8 mouse cellular contexts compared by ENCODE assay signal in genomic region chr11:117994250-117995057, GRCm38 (mm10). TPM values are rescaled to one million over a fixed set of nuclear protein-coding genes. Genes with fewer than 3 reads are reported as not detected.
DNase-seq lines count a peak whose midpoint lies in the region; ATAC-seq and TF ChIP-seq lines count a peak whose summit lies in the region.

No protein-coding gene starts in this region.

- 37% methylated on average over 9 of the region's 9 CpGs for WGBS in lung, embryonic 15.5 days

- TF ChIP-seq CTCF in layer of hippocampus, adult 2 months (conservative IDR thresholded peaks at IDR 0.05): no peak

- H3K4me3 ChIP-seq in layer of hippocampus, adult 2 months: no peak overlapping the region
- no peak overlapping the region for H3K4me3 ChIP-seq in lung, embryonic 15.5 days

- DNase-seq in layer of hippocampus, adult 2 months (ENCODE audit: low spot score in 2 of 2): no peak
- DNase-seq in layer of hippocampus, adult 18-20 months (ENCODE audit: low spot score in 2 of 2): no peak
- peak; percentile 53 for DNase-seq in NIH3T3 (ENCODE audit: low read depth)
- peak; percentile 47 for DNase-seq in heart, postnatal 4 days
- no peak for DNase-seq in testis, postnatal 10 days (ENCODE audit: low spot score)
- no peak for DNase-seq in cerebellum, adult 11 months
- no peak for DNase-seq in spleen, postnatal 14 days (ENCODE audit: low spot score in 2 of 2)

- peaks cover 51% of the 10 kb centered on the region for H3K4me1 ChIP-seq in lung, embryonic 15.5 days

- no peaks in the 10 kb centered on the region for H3K27me3 ChIP-seq in lung, embryonic 15.5 days

- peak overlapping the region; percentile 46; the same call in 1 of the 2 replicates for H3K27ac ChIP-seq in layer of hippocampus, adult 2 months
- peak overlapping the region; percentile 63 for H3K27ac ChIP-seq in lung, embryonic 15.5 days

- peak overlapping the region; percentile 19; the same call in 1 of the 2 replicates for H3K4me2 ChIP-seq in lung, embryonic 15.5 days

- H3K36me3 ChIP-seq in lung, embryonic 15.5 days: no peaks in the 10 kb centered on the region

- peak; percentile 28 for ATAC-seq in lung, embryonic 15.5 days (ENCODE audit: borderline replicate concordance, extremely low read depth, low FRiP score, low TSS enrichment)

- no peaks in the 10 kb centered on the region for H3K9me3 ChIP-seq in lung, embryonic 15.5 days

- H3K9ac ChIP-seq in lung, embryonic 15.5 days: peak overlapping the region; percentile 31

RNA-seq across cellular contexts. Expression of gene Pgs1, which starts 8.4 kb away (rescaled TPM):
- total RNA-seq in layer of hippocampus, adult 2 months (2021): 10 to 100 TPM; 76.2 to 81.3 TPM
- total RNA-seq in layer of hippocampus, adult 18-20 months (2021): 10 to 100 TPM; 78.8 to 81.7 TPM
- 10 to 100 TPM; 25.0 to 26.2 TPM for total RNA-seq in heart, postnatal 4 days (2021)
- polyA plus RNA-seq in lung, embryonic 15.5 days (2015; fragmentation: Nextera tagmentation; extraction: Ambion mirVana): 37.7 and 42.2 TPM in 2 replicates

RNA-seq across cellular contexts. Expression of gene Socs3, which starts 24.6 kb away (rescaled TPM):
- 1 to 10 TPM in 1 of 2 experiments, under 1 TPM in 1; 0.92 to 1.3 TPM for total RNA-seq in layer of hippocampus, adult 2 months (2021)
- total RNA-seq in layer of hippocampus, adult 18-20 months (2021): 1 to 10 TPM; 1.0 to 1.3 TPM
- 1 to 10 TPM; 5.5 TPM for total RNA-seq in heart, postnatal 4 days (2021)
- polyA plus RNA-seq in lung, embryonic 15.5 days (2015; fragmentation: Nextera tagmentation; extraction: Ambion mirVana): 12.7 and 13.5 TPM in 2 replicates

Comparison
In these comparisons a context has a peak if more than half of its experiments do, and no peak if none do; other contexts are left out.
1. DNase-seq: peak in NIH3T3 (single experiment) and heart, postnatal 4 days (single experiment); none in layer of hippocampus, adult 2 months (0 of 2), layer of hippocampus, adult 18-20 months (0 of 2), testis, postnatal 10 days (single experiment), cerebellum, adult 11 months (single experiment) and spleen, postnatal 14 days (0 of 2).